Mouse (Mus musculus) T-cell, adult 2 months (primary cell): ENCODE results near the gene Vmn1r57.
"Not testable (repeated sequence)": the region's sequence is repeated elsewhere in the genome, so short reads cannot be mapped to it uniquely, and the experiment has no call there.

Experiments used
- DNase-seq: peaks from one replicate; pipeline ENCODE4 v3.0.0; 2022; ENCODE audit warnings: low spot score

Gene Vmn1r57

GRCm38 (mm10) chr7:5218193-5218592, at the start of gene Vmn1r57:
Gene Vmn1r57 (plus strand): TSS chr7:5218493.
- not testable (repeated sequence) for DNase-seq

GRCm38 (mm10) chr7:5196647-5197046, 21.6 kb upstream of the Vmn1r57 start, which contains the start of gene Vmn1r56:
Gene Vmn1r56 (minus strand): TSS chr7:5196747.
- DNase-seq: not testable (repeated sequence)

- DNase-seq: no peak
Observed at GRCm38 (mm10) chr7:5263051-5263450, 44.8 kb downstream of the Vmn1r57 start.
